Mouse (Mus musculus) forebrain, postnatal 0 days (tissue): Measurements from ENCODE around the gene Max. TPM values are rescaled to one million over a fixed set of nuclear protein-coding genes. Genes with fewer than 3 reads are reported as not detected.

Source experiments
- ATAC-seq: fragments of 200-750 bp; cut with Nextera tagmentation; 2 replicates; pipeline ENCODE4 v1.8.0; 2017; ENCODE audit warnings: mild to moderate bottlenecking, moderate library complexity
- DNase-seq: peaks from one replicate; pipeline ENCODE4 v3.0.0-alpha.2; 2015
- H3K27ac ChIP-seq: fragments of 300-500 bp; sonication (generic); 2 replicates; pipeline ENCODE4 v1.5.1; 2014; ENCODE audit warnings: low read depth, mild to moderate bottlenecking, antibody characterized with exemption, low read length, moderate library complexity, mixed read lengths
- H3K27me3 ChIP-seq: fragments of 300-500 bp; sonication (generic); 2 replicates; pipeline ENCODE4 v1.6.1; 2014; ENCODE audit warnings: mild to moderate bottlenecking, low read length, mixed read lengths; ENCODE audit not compliant: insufficient read depth
- H3K36me3 ChIP-seq: fragments of 300-500 bp; sonication (generic); 2 replicates; pipeline ENCODE4 v1.6.1; 2014; ENCODE audit warnings: mild to moderate bottlenecking, moderate library complexity; ENCODE audit not compliant: insufficient read depth
- H3K4me1 ChIP-seq: fragments of 300-500 bp; sonication (generic); 2 replicates; pipeline ENCODE4 v1.6.1; 2014; ENCODE audit warnings: antibody characterized with exemption; ENCODE audit not compliant: insufficient read depth
- H3K4me2 ChIP-seq: fragments of 300-500 bp; sonication (generic); 2 replicates; pipeline ENCODE4 v1.6.1; 2014; ENCODE audit warnings: low read depth, mild to moderate bottlenecking, moderate library complexity
- H3K4me3 ChIP-seq: fragments of 300-500 bp; sonication (generic); 2 replicates; pipeline ENCODE4 v1.5.1; 2014; ENCODE audit warnings: low read depth, low read length, mixed read lengths
- H3K9ac ChIP-seq: fragments of 300-500 bp; sonication (generic); 2 replicates; pipeline ENCODE4 v1.6.1; 2014; ENCODE audit warnings: mild to moderate bottlenecking
- H3K9me3 ChIP-seq: fragments of 300-500 bp; sonication (generic); 2 replicates; pipeline ENCODE4 v1.6.1; 2016; ENCODE audit warnings: low read length
- CTCF ChIP-seq: sonication (generic); IDR thresholded peaks from 2 replicates; pipeline ENCODE4 v1.5.1; 2016; ENCODE audit warnings: antibody characterized with exemption, control low read depth, low read depth
- WGBS: fragments of 180-500 bp; shearing (Covaris S2); extraction: QIAGEN DNeasy Blood & Tissue Kit; methylation state at CpG from one replicate; pipeline ENCODE4 v1.1.7; 2014; 5-methylcytosine and 5-hydroxymethylcytosine counted together
- polyA plus RNA-seq: library from polyadenylated mRNA; unstranded; fragments of >200 nt; fragmentation: Nextera tagmentation; extraction: Ambion mirVana; gene quantifications from 2 replicates; pipeline ENCODE4 v1.2.1, GENCODE M21; 2015
- total RNA-seq: library from RNA; depleted of rRNA; stranded (reverse); fragments of >200 nt; gene quantifications from 2 replicates; pipeline ENCODE4 v1.2.3, GENCODE M21; 2014

The Max gene
- total and polyA plus RNA-seq, 2 experiments from 2014 or later, result 14.6 to 56.0 TPM

DNA sequence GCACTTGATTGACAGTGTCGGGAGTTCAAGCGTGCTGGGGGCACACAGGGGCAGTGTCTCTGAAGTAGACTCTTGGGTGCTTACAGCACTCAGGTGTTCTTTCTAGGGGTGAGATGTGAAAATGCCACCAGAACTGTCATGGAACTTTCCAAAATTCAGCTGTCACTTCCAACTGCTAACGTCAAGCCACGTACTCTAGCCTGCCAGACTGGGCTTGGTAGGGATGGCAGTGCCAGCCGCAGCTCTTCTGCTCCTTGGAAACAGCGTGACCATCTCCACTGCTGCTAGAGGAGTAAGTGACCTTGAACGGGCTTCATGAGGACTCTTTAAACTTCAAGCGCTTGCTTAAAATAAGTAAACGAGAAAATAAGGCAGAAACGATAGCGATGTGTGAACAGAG lies 10.2 kb upstream of the Max start:
- TF ChIP-seq CTCF, result no peak

DNA sequence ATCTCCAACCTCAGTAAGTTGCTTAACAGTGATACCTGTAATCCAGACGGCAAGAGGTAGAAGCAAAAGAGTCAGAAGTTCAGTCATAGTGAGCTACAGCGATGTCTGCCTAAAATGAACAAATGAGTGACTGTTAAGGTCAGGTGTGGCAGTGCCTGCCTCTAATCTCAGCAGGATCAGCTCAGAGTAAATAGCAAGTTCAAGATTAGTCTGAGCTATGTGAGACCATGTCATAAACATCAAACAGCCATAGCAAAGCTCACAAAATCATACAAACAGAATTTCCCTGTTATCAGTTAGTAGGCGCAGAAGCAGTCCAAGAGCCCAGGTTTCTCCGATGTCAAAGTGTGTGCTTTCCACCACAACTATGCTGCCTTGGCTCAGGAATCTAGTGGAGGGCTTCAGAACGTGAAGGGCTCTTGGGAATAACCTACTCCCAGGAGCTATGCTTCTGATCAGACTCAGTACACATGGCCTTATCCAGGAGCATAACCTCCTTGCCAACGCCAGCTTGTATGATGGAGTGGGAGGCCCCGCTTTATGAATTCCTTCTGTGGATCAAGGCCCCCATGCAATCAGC lies 9.7 kb upstream of the Max start:
- H3K4me3 ChIP-seq, result no peak overlapping the region
- no peaks in the 10 kb centered on the region for H3K36me3 ChIP-seq
- DNase-seq (no peak), ATAC-seq (no peak)
- 89% methylated on average over 7 of the region's 7 CpGs for WGBS
- no peak overlapping the region for H3K9ac ChIP-seq
- no peaks in the 10 kb centered on the region for H3K4me1 ChIP-seq
- TF ChIP-seq CTCF, result no peak
- no peaks in the 10 kb centered on the region; the same call in 1 of the 2 replicates for H3K9me3 ChIP-seq
- no peaks in the 10 kb centered on the region for H3K27me3 ChIP-seq
- H3K4me2 ChIP-seq, result no peak overlapping the region
- H3K27ac ChIP-seq, result no peak overlapping the region

More for the DNA sequence above, 10.2 kb upstream of the Max start:
- H3K4me3 ChIP-seq, result no peak overlapping the region
- ATAC-seq, result no peak
- H3K27me3 ChIP-seq, result no peaks in the 10 kb centered on the region
- no peak for DNase-seq
- H3K4me2 ChIP-seq, result no peak overlapping the region
- H3K27ac ChIP-seq, result no peak overlapping the region
- 92% methylated on average over 11 of the region's 11 CpGs for WGBS
- H3K9me3 ChIP-seq, result no peaks in the 10 kb centered on the region; the same call in 1 of the 2 replicates
- H3K9ac ChIP-seq, result no peak overlapping the region
- H3K4me1 ChIP-seq, result no peaks in the 10 kb centered on the region
- H3K36me3 ChIP-seq, result no peaks in the 10 kb centered on the region

DNA sequence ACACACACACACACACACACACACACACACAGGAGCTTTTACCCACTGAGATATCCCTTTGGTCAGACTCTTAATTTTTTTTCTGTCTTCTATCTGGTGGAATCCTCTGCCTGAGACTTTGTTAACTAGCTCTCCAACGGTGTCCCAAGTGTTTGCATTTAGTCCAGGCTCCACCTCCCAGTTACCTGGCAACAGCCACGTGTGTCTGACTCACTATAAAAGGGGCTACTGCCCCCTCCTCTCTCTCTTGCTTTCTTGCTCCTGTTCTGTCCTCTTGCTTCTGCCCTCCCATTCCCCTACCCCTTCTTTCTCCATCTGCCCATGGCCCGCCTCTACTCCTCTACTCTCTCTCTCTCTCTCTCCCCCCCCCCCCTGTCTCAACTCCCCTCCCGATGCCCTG lies 3.9 kb upstream of the Max start:
- no peak overlapping the region for H3K9ac ChIP-seq
- H3K27ac ChIP-seq, result no peak overlapping the region
- H3K4me2 ChIP-seq, result no peak overlapping the region
- no peak for TF ChIP-seq CTCF
- no peaks in the 10 kb centered on the region for H3K36me3 ChIP-seq
- no peaks in the 10 kb centered on the region for H3K9me3 ChIP-seq
- peaks cover 2% of the 10 kb centered on the region for H3K4me1 ChIP-seq
- H3K4me3 ChIP-seq, result no peak overlapping the region
- no peaks in the 10 kb centered on the region for H3K27me3 ChIP-seq
- 7% methylated on average over 4 of the region's 4 CpGs for WGBS
- ATAC-seq (no peak), DNase-seq (peak; percentile 11)

DNA sequence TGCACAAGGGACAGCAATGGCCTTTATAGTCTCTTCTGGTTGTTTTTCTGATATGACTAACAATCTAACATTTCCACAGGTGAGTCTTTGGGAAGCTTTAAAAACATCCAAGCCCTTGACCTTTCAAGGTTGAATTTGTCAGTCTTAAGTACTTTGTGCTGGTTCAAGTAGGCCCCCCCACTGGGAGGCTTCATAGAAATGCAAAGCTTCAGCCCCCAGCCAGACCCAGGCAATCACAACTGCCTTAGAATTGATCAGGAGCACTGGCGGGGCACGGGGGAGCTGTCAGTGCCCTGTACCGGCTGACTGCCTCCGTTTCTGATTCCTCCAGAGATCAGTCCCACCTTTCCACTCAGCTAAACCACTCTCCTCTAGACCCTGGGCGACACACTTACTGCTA lies 3.1 kb upstream of the Max start:
- no peaks in the 10 kb centered on the region for H3K27me3 ChIP-seq
- H3K9me3 ChIP-seq, result no peaks in the 10 kb centered on the region
- no peaks in the 10 kb centered on the region for H3K36me3 ChIP-seq
- H3K4me2 ChIP-seq, result no peak overlapping the region
- WGBS, result 19% methylated on average over 5 of the region's 5 CpGs
- H3K27ac ChIP-seq, result no peak overlapping the region
- no peak for TF ChIP-seq CTCF
- H3K4me3 ChIP-seq, result no peak overlapping the region
- ATAC-seq (no peak), DNase-seq (no peak)
- H3K9ac ChIP-seq, result no peak overlapping the region
- H3K4me1 ChIP-seq, result peaks cover 10% of the 10 kb centered on the region

DNA sequence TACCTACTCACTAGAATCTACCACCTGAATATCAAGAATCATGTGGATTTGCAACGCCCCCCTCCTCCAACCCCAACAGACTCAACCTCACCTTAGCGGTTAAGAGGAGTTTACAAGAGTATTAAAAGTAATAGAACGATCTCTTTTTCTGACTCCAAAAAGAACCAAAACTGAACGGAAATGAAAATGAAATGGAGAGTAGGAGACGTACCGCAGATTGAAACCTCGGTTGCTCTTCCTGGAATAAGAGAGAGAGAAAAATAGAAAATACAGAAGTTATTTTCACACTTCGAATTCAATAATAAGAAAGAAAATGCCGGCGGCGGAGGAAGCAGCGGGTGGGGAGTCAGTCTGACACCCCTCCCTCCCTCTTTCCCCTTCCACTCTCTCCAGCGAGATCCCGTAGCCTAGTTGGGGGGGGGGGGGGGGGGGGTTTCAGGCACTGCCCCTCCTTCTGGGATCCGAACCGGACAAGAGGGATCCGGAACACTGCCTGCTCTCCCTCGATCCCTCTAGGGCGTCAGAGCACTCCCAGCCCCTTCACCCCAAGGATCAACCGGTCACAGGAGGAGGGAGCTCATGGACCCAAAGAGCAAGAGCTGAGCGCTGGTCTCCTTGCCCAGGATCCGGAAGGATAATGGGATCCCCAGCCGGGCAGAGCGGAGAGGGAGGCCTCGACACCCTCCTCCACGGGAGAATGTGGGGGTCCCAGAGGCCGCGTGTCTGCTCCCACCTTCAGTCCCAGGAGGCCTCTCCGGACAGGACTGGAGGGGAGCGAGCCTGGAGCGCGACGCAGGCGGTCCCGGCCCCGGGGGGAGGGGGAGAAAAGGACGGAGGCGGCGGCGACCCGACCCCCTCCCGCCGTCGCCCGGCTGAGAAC lies 709 bp downstream of the Max start:
- H3K9me3 ChIP-seq, result no peaks in the 10 kb centered on the region
- H3K4me3 ChIP-seq, result peak overlapping the region; percentile 75
- H3K9ac ChIP-seq, result peak overlapping the region; percentile 93
- TF ChIP-seq CTCF, result no peak
- ATAC-seq (peak; percentile 0), DNase-seq (no peak)
- H3K27me3 ChIP-seq, result no peaks in the 10 kb centered on the region
- WGBS, result 9% methylated on average over 28 of the region's 45 CpGs
- H3K4me1 ChIP-seq, result peaks cover 11% of the 10 kb centered on the region
- peak overlapping the region; percentile 91 for H3K4me2 ChIP-seq
- H3K27ac ChIP-seq, result peak overlapping the region; percentile 84
- 0 out of 2 replicates have a peak, but pooled peaks cover 5% of the 10 kb centered on the region for H3K36me3 ChIP-seq

DNA sequence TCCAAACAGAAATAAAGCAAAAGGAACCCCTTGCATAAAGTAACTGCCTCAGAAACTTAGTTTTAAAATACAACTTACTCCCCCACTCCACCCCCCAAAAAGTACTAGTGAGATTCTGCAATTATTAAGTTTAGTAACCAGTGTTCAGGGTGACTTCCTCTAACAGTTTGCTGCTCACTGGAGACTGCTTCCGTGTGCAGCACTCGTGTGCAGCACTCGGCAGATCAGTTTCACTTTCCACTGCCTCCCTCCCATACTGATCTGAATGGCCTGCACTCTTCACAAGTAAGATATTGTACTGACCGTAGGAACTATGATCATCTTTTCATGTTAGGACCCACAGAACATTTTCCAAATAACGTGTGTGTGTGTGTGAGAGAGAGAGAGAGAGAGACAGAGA lies 4.3 kb downstream of the Max start:
- 84% methylated on average over 5 of the region's 5 CpGs for WGBS
- TF ChIP-seq CTCF, result no peak
- ATAC-seq (no peak), DNase-seq (no peak)
- Histone ChIP-seq H3K36me3 (peaks cover 32% of the 10 kb centered on the region), H3K4me2 (no peak overlapping the region), H3K9me3 (no peaks in the 10 kb centered on the region), H3K4me3 (no peak overlapping the region), H3K4me1 (peaks cover 11% of the 10 kb centered on the region), H3K27me3 (no peaks in the 10 kb centered on the region), H3K9ac (no peak overlapping the region), H3K27ac (no peak overlapping the region)
